Mouse (Mus musculus) stomach, embryonic 15.5 days (tissue): ENCODE results near the gene Isg20l2. TPM values are rescaled to one million over a fixed set of nuclear protein-coding genes. Genes with fewer than 3 reads are reported as not detected.

Experiments used
- ATAC-seq: fragments of 200-750 bp; cut with Nextera tagmentation; 2 replicates; pipeline ENCODE4 v1.8.0; 2017; ENCODE audit warnings: low read depth, moderate number of reproducible peaks, moderate TSS enrichment; ENCODE audit not compliant: insufficient read depth, low FRiP score
- H3K27ac ChIP-seq: fragments of 300-500 bp; sonication (generic); 2 replicates; pipeline ENCODE4 v1.5.1; 2015; ENCODE audit warnings: mild to moderate bottlenecking, inconsistent platforms
- H3K27me3 ChIP-seq: fragments of 300-500 bp; sonication (generic); replicated peaks from 2 replicates; pipeline ENCODE4 v1.6.1; 2015; ENCODE audit warnings: inconsistent platforms
- H3K36me3 ChIP-seq: fragments of 300-500 bp; sonication (generic); 2 replicates; pipeline ENCODE4 v1.6.1; 2015; ENCODE audit warnings: inconsistent platforms
- H3K4me1 ChIP-seq: fragments of 300-500 bp; sonication (generic); 2 replicates; pipeline ENCODE4 v1.6.1; 2015; ENCODE audit warnings: inconsistent platforms
- H3K4me2 ChIP-seq: fragments of 300-500 bp; sonication (generic); 2 replicates; pipeline ENCODE4 v1.6.1; 2015; ENCODE audit warnings: mild to moderate bottlenecking, inconsistent platforms
- H3K4me3 ChIP-seq: fragments of 300-500 bp; sonication (generic); replicated peaks from 2 replicates; pipeline ENCODE4 v1.5.1; 2015; ENCODE audit warnings: inconsistent platforms
- H3K9ac ChIP-seq: fragments of 300-500 bp; sonication (generic); 2 replicates; pipeline ENCODE4 v1.6.1; 2015; ENCODE audit warnings: inconsistent platforms
- H3K9me3 ChIP-seq: fragments of 300-500 bp; sonication (generic); 2 replicates; pipeline ENCODE4 v1.6.1; 2016; ENCODE audit warnings: inconsistent platforms
- WGBS: fragments of 180-500 bp; shearing (Covaris S2); methylation state at CpG from one replicate; pipeline ENCODE4 v1.1.7; 2015; 5-methylcytosine and 5-hydroxymethylcytosine counted together
- polyA plus RNA-seq: library from polyadenylated mRNA; unstranded; fragments of >200 nt; fragmentation: Nextera tagmentation; extraction: Ambion mirVana; gene quantifications from 2 replicates; pipeline ENCODE4 v1.2.1, GENCODE M21; 2015

The Isg20l2 gene
- polyA plus RNA-seq, 1 experiment from 2014 or later: 45.8 TPM

DNA sequence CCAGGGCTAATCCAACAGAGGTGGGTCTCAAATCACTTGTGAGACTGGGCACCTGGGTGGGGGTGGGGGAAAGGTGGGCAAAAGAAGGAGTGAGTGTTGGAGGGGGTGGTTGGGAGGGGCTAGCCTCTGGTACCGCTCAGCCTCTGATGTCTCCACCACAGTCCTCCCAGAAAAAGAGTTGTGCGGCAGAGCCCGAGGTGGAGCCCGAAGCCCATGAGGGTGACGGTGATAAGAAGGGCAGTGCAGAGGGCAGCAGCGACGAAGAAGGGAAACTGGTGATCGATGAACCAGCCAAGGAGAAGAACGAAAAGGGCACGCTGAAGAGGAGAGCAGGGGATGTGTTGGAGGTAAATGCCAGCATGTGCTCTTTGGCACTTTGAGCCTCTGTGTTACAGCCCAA is 16.2 kb upstream of the Isg20l2 start:
- H3K9me3 ChIP-seq: no peaks in the 10 kb centered on the region
- H3K4me1 ChIP-seq: peaks cover 24% of the 10 kb centered on the region
- H3K27ac ChIP-seq: no peak overlapping the region
- no peak overlapping the region for H3K4me2 ChIP-seq
- ATAC-seq: no peak
- no peak overlapping the region for H3K9ac ChIP-seq
- peaks cover 42% of the 10 kb centered on the region for H3K36me3 ChIP-seq
- WGBS: 94% methylated on average over 10 of the region's 10 CpGs
- H3K27me3 ChIP-seq: no peaks in the 10 kb centered on the region
- no peak overlapping the region for H3K4me3 ChIP-seq

- no peak overlapping the region for H3K9ac ChIP-seq
- no peak overlapping the region for H3K4me3 ChIP-seq
- WGBS: 93% methylated on average over 1 of the region's 1 CpGs
- no peak overlapping the region for H3K27ac ChIP-seq
- H3K4me2 ChIP-seq: no peak overlapping the region
- no peaks in the 10 kb centered on the region for H3K4me1 ChIP-seq
- H3K9me3 ChIP-seq: no peaks in the 10 kb centered on the region
- no peaks in the 10 kb centered on the region for H3K27me3 ChIP-seq
- H3K36me3 ChIP-seq: peaks cover 42% of the 10 kb centered on the region
- ATAC-seq: no peak
Measured at GRCm38 (mm10) chr3:87916990-87917389, 13.1 kb upstream of the Isg20l2 start.

DNA sequence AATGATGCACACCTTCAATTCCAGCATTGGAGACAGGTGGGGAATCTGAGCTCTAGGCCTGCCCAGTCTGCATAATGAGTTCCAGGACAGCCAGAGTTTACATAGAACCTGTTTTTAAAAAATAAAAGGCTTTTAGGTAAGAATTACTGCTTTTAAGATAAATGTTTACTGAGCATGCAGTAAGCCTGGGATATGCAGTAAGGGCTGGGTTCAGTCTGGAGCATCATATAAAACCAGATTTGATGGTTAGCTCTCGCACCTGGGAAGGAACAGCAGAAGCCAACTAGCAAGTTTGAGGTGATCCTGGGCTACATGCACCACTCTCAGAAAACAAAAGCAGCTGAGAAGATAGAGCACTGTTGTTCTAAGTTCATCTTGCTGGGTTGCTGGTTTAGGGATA is 11.6 kb upstream of the Isg20l2 start:
- peak overlapping the region; percentile 41; the same call in 1 of the 2 replicates for H3K4me2 ChIP-seq

GRCm38 (mm10) chr3:87919336-87920108 is 10.6 kb upstream of the Isg20l2 start, which contains the start of gene Mrpl24:
TSS of gene Mrpl24 (plus strand) at chr3:87919506.
- Histone ChIP-seq H3K4me1 (no peaks in the 10 kb centered on the region), H3K9me3 (no peaks in the 10 kb centered on the region), H3K27me3 (no peaks in the 10 kb centered on the region), H3K27ac (peak within 1 kb of the TSS; percentile 88), H3K4me3 (peak within 1 kb of the TSS; percentile 70), H3K36me3 (peaks cover 43% of the 10 kb centered on the region), H3K9ac (peak within 1 kb of the TSS; percentile 59), H3K4me2 (peak within 1 kb of the TSS; percentile 70)
- peak; percentile 84 for ATAC-seq
- whole genome bisulfite sequencing: under 1% methylated on average over 30 of the region's 30 CpGs

More for the DNA sequence above, 11.6 kb upstream of the Isg20l2 start:
- Histone ChIP-seq H3K4me3 (no peak overlapping the region), H3K9ac (no peak overlapping the region), H3K36me3 (peaks cover 44% of the 10 kb centered on the region), H3K27ac (no peak overlapping the region), H3K27me3 (no peaks in the 10 kb centered on the region), H3K4me1 (no peaks in the 10 kb centered on the region), H3K9me3 (no peaks in the 10 kb centered on the region)
- WGBS: 85% methylated on average over 1 of the region's 1 CpGs
- no peak for ATAC-seq

- H3K27me3 ChIP-seq: no peaks in the 10 kb centered on the region
- H3K36me3 ChIP-seq: peaks cover 43% of the 10 kb centered on the region
- H3K9me3 ChIP-seq: no peaks in the 10 kb centered on the region
- H3K9ac ChIP-seq: peak overlapping the region; percentile 59; the same call in 1 of the 2 replicates
- H3K4me2 ChIP-seq: peak overlapping the region; percentile 70
- WGBS: 64% methylated on average over 9 of the region's 9 CpGs
- ATAC-seq: no peak
- H3K4me1 ChIP-seq: no peaks in the 10 kb centered on the region
- H3K27ac ChIP-seq: no peak overlapping the region
- H3K4me3 ChIP-seq: peak overlapping the region; percentile 70
Measured at GRCm38 (mm10) chr3:87920270-87920943, 9.7 kb upstream of the Isg20l2 start.

GRCm38 (mm10) chr3:87924996-87925395 is 5.1 kb upstream of the Isg20l2 start:
- Histone ChIP-seq H3K4me1 (peaks cover 4% of the 10 kb centered on the region; the same call in 1 of the 2 replicates), H3K9me3 (no peaks in the 10 kb centered on the region), H3K27me3 (no peaks in the 10 kb centered on the region), H3K36me3 (peaks cover 36% of the 10 kb centered on the region), H3K4me3 (no peak overlapping the region), H3K27ac (no peak overlapping the region), H3K4me2 (no peak overlapping the region), H3K9ac (no peak overlapping the region)
- ATAC-seq: no peak
- 87% methylated on average over 7 of the region's 7 CpGs for WGBS

DNA sequence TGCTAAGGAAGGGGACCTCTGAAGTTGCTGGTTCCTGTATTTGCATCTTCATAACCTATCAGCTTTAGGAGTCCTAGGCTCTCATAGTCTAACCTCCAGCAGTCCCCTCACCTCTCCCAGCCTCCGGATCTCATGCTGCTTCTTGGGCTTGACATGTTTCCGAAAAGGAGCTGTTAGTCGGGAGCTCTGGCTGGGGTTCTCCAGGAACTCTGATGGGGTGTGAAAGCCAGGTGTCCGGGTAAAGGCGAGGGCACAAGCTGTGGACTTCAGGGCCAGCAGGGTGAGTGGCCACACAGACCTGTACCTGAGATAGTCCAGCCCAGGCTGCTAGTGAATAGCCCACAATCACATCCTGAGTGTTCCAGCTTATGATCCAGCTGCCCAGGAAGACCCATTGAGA is 2.7 kb upstream of the Isg20l2 start:
- 92% methylated on average over 5 of the region's 5 CpGs for WGBS
- H3K36me3 ChIP-seq: peaks cover 43% of the 10 kb centered on the region
- ATAC-seq: no peak
- no peak overlapping the region for H3K4me3 ChIP-seq
- no peak overlapping the region for H3K4me2 ChIP-seq
- no peak overlapping the region for H3K9ac ChIP-seq
- H3K27ac ChIP-seq: no peak overlapping the region
- H3K9me3 ChIP-seq: no peaks in the 10 kb centered on the region
- H3K27me3 ChIP-seq: no peaks in the 10 kb centered on the region
- H3K4me1 ChIP-seq: peaks cover 17% of the 10 kb centered on the region

- H3K36me3 ChIP-seq: peaks cover 29% of the 10 kb centered on the region
- H3K9ac ChIP-seq: peak overlapping the region; percentile 95
- H3K4me2 ChIP-seq: peak overlapping the region; percentile 61
- peak overlapping the region; percentile 92 for H3K27ac ChIP-seq
- no peaks in the 10 kb centered on the region for H3K27me3 ChIP-seq
- peak overlapping the region; percentile 94 for H3K4me3 ChIP-seq
- 5% methylated on average over 26 of the region's 26 CpGs for WGBS
- peaks cover 20% of the 10 kb centered on the region for H3K4me1 ChIP-seq
- H3K9me3 ChIP-seq: no peaks in the 10 kb centered on the region
- peak; percentile 18 for ATAC-seq
Measured at GRCm38 (mm10) chr3:87929341-87930077, 605 bp upstream of the Isg20l2 start.

GRCm38 (mm10) chr3:87934026-87934425 is 3.9 kb downstream of the Isg20l2 start:
- Histone ChIP-seq H3K27me3 (no peaks in the 10 kb centered on the region), H3K27ac (no peak overlapping the region), H3K36me3 (peaks cover 23% of the 10 kb centered on the region), H3K9ac (no peak overlapping the region), H3K4me2 (no peak overlapping the region), H3K9me3 (no peaks in the 10 kb centered on the region), H3K4me3 (no peak overlapping the region), H3K4me1 (peaks cover 19% of the 10 kb centered on the region)
- ATAC-seq: no peak
- 85% methylated on average over 5 of the region's 5 CpGs for WGBS

GRCm38 (mm10) chr3:87934501-87934900 is 4.4 kb downstream of the Isg20l2 start:
- 67% methylated on average over 4 of the region's 4 CpGs for WGBS
- H3K9ac ChIP-seq: no peak overlapping the region
- no peak overlapping the region for H3K4me3 ChIP-seq
- peaks cover 28% of the 10 kb centered on the region for H3K36me3 ChIP-seq
- H3K27ac ChIP-seq: no peak overlapping the region
- no peaks in the 10 kb centered on the region for H3K9me3 ChIP-seq
- H3K4me2 ChIP-seq: no peak overlapping the region
- H3K27me3 ChIP-seq: no peaks in the 10 kb centered on the region
- H3K4me1 ChIP-seq: peaks cover 16% of the 10 kb centered on the region
- no peak for ATAC-seq

GRCm38 (mm10) chr3:87935201-87935600 is 5.1 kb downstream of the Isg20l2 start:
- no peak overlapping the region for H3K4me2 ChIP-seq
- 70% methylated on average over 4 of the region's 4 CpGs for WGBS

More at GRCm38 (mm10) chr3:87935201-87935600, 5.1 kb downstream of the Isg20l2 start:
- Histone ChIP-seq H3K9me3 (no peaks in the 10 kb centered on the region), H3K27ac (no peak overlapping the region), H3K4me3 (no peak overlapping the region), H3K4me1 (peaks cover 16% of the 10 kb centered on the region), H3K36me3 (peaks cover 32% of the 10 kb centered on the region), H3K27me3 (no peaks in the 10 kb centered on the region), H3K9ac (no peak overlapping the region)
- no peak for ATAC-seq
